Mouse (Mus musculus) heart, postnatal 0 days (tissue): ENCODE data around the gene Crtc1. TPM values are rescaled to one million over a fixed set of nuclear protein-coding genes. Genes with fewer than 3 reads are reported as not detected.

Experiments
- ATAC-seq: fragments of 200-750 bp; cut with Nextera tagmentation; 2 replicates; pipeline ENCODE4 v1.8.0; 2017; ENCODE audit warnings: low read depth, moderate number of reproducible peaks, moderate library complexity; ENCODE audit not compliant: insufficient read depth
- DNase-seq: peaks from one replicate; pipeline ENCODE4 v3.0.0-alpha.2; 2016; ENCODE audit warnings: low spot score
- H3K27ac ChIP-seq: fragments of 300-500 bp; sonication (generic); 2 replicates; pipeline ENCODE4 v1.5.1; 2014; ENCODE audit warnings: low read depth, mild to moderate bottlenecking
- H3K27me3 ChIP-seq: fragments of 300-500 bp; sonication (generic); 2 replicates; pipeline ENCODE4 v1.6.1; 2014; ENCODE audit warnings: low read length, mixed read lengths; ENCODE audit not compliant: control insufficient read depth, insufficient read depth
- H3K36me3 ChIP-seq: fragments of 300-500 bp; sonication (generic); replicated peaks from 2 replicates; pipeline ENCODE4 v1.6.1; 2014; ENCODE audit warnings: low read length, mixed read lengths; ENCODE audit not compliant: control insufficient read depth, insufficient read depth
- H3K4me1 ChIP-seq: fragments of 300-500 bp; sonication (generic); 2 replicates; pipeline ENCODE4 v1.6.1; 2014; ENCODE audit warnings: antibody characterized with exemption; ENCODE audit not compliant: control insufficient read depth, insufficient read depth
- H3K4me2 ChIP-seq: fragments of 300-500 bp; sonication (generic); 2 replicates; pipeline ENCODE4 v1.6.1; 2014; ENCODE audit warnings: low read depth, mild to moderate bottlenecking, low read length, moderate library complexity
- H3K4me3 ChIP-seq: fragments of 300-500 bp; sonication (generic); 2 replicates; pipeline ENCODE4 v1.5.1; 2014; ENCODE audit warnings: low read depth, low read length
- H3K9ac ChIP-seq: fragments of 300-500 bp; sonication (generic); replicated peaks from 2 replicates; pipeline ENCODE4 v1.6.1; 2014; ENCODE audit warnings: low read depth, low read length, mixed read lengths
- H3K9me3 ChIP-seq: fragments of 300-500 bp; sonication (generic); replicated peaks from 2 replicates; pipeline ENCODE4 v1.6.1; 2016; ENCODE audit warnings: low read length; ENCODE audit not compliant: control insufficient read depth
- CTCF ChIP-seq: IDR thresholded peaks from 2 replicates; pipeline ENCODE4 v1.5.1; 2016; ENCODE audit warnings: antibody characterized with exemption, control low read depth, low read depth
- EP300 ChIP-seq: IDR thresholded peaks from 2 replicates; pipeline ENCODE4 v1.6.1; 2016; ENCODE audit warnings: antibody characterized with exemption, low read depth
- WGBS: fragments of 180-500 bp; shearing (Covaris S2); extraction: QIAGEN DNeasy Blood & Tissue Kit; methylation state at CpG from one replicate; pipeline ENCODE4 v1.1.7; 2014; 5-methylcytosine and 5-hydroxymethylcytosine counted together
- polyA plus RNA-seq: library from polyadenylated mRNA; unstranded; fragments of >200 nt; fragmentation: Nextera tagmentation; extraction: Ambion mirVana; gene quantifications from 2 replicates; pipeline ENCODE4 v1.2.1, GENCODE M21; 2015
- total RNA-seq: library from RNA; depleted of rRNA; stranded (reverse); fragments of >200 nt; gene quantifications from 2 replicates; pipeline ENCODE4 v1.2.3, GENCODE M21; 2014; ENCODE audit warnings: low replicate concordance

The Crtc1 gene
- total and polyA plus RNA-seq, 2 experiments from 2014 or later = 6.0 to 6.9 TPM

DNA sequence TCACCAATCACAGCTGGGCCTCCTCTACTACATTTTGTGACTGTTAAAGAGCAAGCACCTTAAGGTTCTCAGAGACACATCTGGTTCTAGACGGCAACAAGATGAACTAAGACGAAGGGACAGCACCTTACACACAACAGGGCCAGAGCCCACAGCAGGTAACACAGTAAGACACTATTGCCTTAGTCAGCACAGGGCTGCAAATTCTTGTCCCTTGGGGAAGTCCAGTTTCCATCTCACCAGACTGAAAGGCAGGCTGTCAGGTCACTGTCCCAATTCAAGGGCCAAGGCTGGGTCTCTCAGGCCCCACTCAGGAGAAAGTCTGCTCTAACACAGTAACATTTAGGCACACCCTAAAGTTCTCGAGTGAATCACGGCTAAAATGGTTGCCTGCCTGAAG lies 91.9 kb downstream of the Crtc1 start:
- Histone ChIP-seq H3K36me3 (peaks cover 31% of the 10 kb centered on the region), H3K4me3 (no peak overlapping the region), H3K27me3 (no peaks in the 10 kb centered on the region), H3K9ac (0 out of 2 replicates have a peak overlapping the region, but pooled peaks have one; percentile 10), H3K4me1 (peaks cover 23% of the 10 kb centered on the region), H3K9me3 (no peaks in the 10 kb centered on the region), H3K4me2 (no peak overlapping the region), H3K27ac (no peak overlapping the region)
- ATAC-seq (no peak), DNase-seq (no peak)
- no peak for TF ChIP-seq EP300
- no peak for TF ChIP-seq CTCF
- 78% methylated on average over 4 of the region's 4 CpGs for WGBS

- H3K4me2 ChIP-seq = no peak overlapping the region
- ATAC-seq (no peak), DNase-seq (no peak)
- 92% methylated on average over 2 of the region's 2 CpGs for WGBS
- no peaks in the 10 kb centered on the region for H3K9me3 ChIP-seq
- H3K27ac ChIP-seq = no peak overlapping the region
- TF ChIP-seq EP300 (no peak), CTCF (no peak)
- no peaks in the 10 kb centered on the region for H3K4me1 ChIP-seq
- peaks cover 59% of the 10 kb centered on the region for H3K36me3 ChIP-seq
- no peak overlapping the region for H3K9ac ChIP-seq
- no peaks in the 10 kb centered on the region for H3K27me3 ChIP-seq
- H3K4me3 ChIP-seq = no peak overlapping the region
These were observed 95.1 kb downstream of the Crtc1 start for GRCm38 (mm10) chr8:70344279-70344678.

GRCm38 (mm10) chr8:70343696-70344095 lies 95.7 kb downstream of the Crtc1 start:
- WGBS = 59% methylated on average over 6 of the region's 6 CpGs
- Histone ChIP-seq H3K27ac (no peak overlapping the region), H3K9me3 (no peaks in the 10 kb centered on the region), H3K4me3 (no peak overlapping the region), H3K9ac (no peak overlapping the region), H3K4me1 (no peaks in the 10 kb centered on the region), H3K27me3 (no peaks in the 10 kb centered on the region), H3K4me2 (no peak overlapping the region), H3K36me3 (peaks cover 61% of the 10 kb centered on the region)
- peak; percentile 45 for DNase-seq
- TF ChIP-seq EP300 = no peak
- TF ChIP-seq CTCF = peak; percentile 64
- ATAC-seq = peak; percentile 73

- Histone ChIP-seq H3K9me3 (no peaks in the 10 kb centered on the region), H3K27me3 (no peaks in the 10 kb centered on the region), H3K36me3 (peaks cover 68% of the 10 kb centered on the region), H3K27ac (no peak overlapping the region), H3K4me2 (no peak overlapping the region), H3K9ac (no peak overlapping the region), H3K4me3 (no peak overlapping the region), H3K4me1 (no peaks in the 10 kb centered on the region)
- 90% methylated on average over 7 of the region's 7 CpGs for WGBS
- TF ChIP-seq CTCF (no peak), EP300 (no peak)
- DNase-seq (no peak), ATAC-seq (no peak)
These were observed 96.3 kb downstream of the Crtc1 start for GRCm38 (mm10) chr8:70343076-70343475.

DNA sequence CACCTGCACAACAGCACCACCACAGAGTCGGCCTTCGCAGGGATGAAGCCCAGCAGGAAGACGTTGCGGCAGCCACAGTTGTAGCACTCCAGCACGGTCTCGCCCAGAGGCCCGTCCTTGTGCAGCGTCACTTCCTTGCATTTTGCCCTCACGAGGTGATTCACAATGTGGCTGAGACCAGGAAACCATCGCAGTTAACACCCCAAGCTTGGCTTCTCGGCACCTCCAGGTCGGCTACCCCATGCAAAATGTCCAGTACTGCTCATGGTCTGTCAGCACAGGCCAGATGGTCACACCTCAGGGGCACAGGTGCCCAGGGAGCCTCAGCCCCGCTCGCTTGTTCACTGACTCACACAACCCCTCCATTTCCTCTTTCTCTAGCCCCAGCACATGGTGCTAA lies 97.4 kb downstream of the Crtc1 start:
- no peak overlapping the region for H3K4me2 ChIP-seq
- WGBS = 87% methylated on average over 14 of the region's 14 CpGs
- no peaks in the 10 kb centered on the region for H3K9me3 ChIP-seq
- DNase-seq = no peak
- H3K27ac ChIP-seq = no peak overlapping the region
- H3K36me3 ChIP-seq = peaks cover 78% of the 10 kb centered on the region
- no peaks in the 10 kb centered on the region for H3K4me1 ChIP-seq
- no peaks in the 10 kb centered on the region for H3K27me3 ChIP-seq
- ATAC-seq = no peak
- TF ChIP-seq EP300 (no peak), CTCF (no peak)
- H3K9ac ChIP-seq = no peak overlapping the region
- no peak overlapping the region for H3K4me3 ChIP-seq

DNA sequence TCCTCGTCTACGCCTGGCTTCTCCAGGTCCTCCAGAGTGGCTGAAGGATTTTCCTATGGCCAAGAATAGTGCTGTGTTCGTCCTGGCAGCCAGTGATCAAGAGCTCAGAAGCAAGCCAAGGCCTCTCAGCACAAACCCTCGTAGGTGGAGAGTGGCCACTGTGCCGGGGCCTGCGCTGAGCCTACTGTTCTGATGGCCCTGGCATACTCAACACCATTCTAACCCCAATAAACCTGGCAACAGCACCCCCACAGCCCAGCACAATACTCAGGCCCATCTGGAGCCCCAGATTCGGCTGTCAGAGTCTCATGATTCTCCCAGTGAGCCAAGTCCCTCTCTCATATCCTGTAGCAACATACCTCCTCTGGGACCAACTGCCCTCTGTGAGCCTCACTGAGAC lies 98.7 kb downstream of the Crtc1 start:
- Histone ChIP-seq H3K9me3 (no peaks in the 10 kb centered on the region), H3K9ac (no peak overlapping the region), H3K27me3 (no peaks in the 10 kb centered on the region), H3K4me1 (no peaks in the 10 kb centered on the region), H3K4me2 (no peak overlapping the region), H3K36me3 (peaks cover 80% of the 10 kb centered on the region), H3K4me3 (no peak overlapping the region), H3K27ac (no peak overlapping the region)
- TF ChIP-seq CTCF (no peak), EP300 (no peak)
- DNase-seq (no peak), ATAC-seq (no peak)
- WGBS = 74% methylated on average over 7 of the region's 7 CpGs
